Mouse (Mus musculus) C2C12 (cell line): ENCODE results near the gene Klhl36.

Experiments used
- CTCF ChIP-seq: IDR thresholded peaks from one replicate; pipeline ENCODE4 v1.5.1; 2011; ENCODE audit not compliant: control insufficient read depth, insufficient read depth, insufficient read length
- USF1 ChIP-seq: IDR thresholded peaks from one replicate; pipeline ENCODE4 v1.6.1; 2011; ENCODE audit warnings: low read depth, mild to moderate bottlenecking, control low read depth, moderate library complexity

DNA sequence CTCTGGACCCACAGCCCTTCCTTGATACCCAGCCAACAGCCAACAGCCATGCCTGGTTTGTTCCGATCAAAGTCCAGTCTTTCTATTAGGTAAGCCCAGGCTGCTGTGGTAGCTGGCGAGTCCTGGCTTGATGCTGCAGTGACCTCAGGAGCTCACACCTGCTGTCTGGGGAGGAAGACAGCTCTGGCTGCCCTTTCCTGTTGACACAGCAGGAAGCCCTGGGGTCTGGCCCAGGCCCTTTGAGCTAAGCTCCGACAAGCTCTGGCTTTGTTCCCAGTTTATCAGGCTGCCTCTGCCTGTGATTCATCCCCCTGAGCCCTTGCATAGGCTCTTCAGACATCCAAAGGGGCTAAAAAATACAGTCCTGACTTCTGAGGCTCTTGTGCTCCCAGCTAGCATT, 23.5 kb downstream of the Klhl36 start:
- no peak for TF ChIP-seq USF1
- TF ChIP-seq CTCF = no peak
